Mouse (Mus musculus) lung, postnatal 4 days (tissue): ENCODE measurements around the gene Drd5.

Experiments used
- DNase-seq, 2 experiments: peaks; one replicate each; pipeline ENCODE4 v3.0.0; 2021

Drd5 gene

GRCm38 (mm10) chr5:38318966-38319786 lies at the start of gene Drd5:
Drd5 (plus strand) TSS chr5:38319367.
- no peak for DNase-seq

GRCm38 (mm10) chr5:38270942-38271341 lies 48.2 kb upstream of the Drd5 start:
- DNase-seq = no peak

- DNase-seq = no peak
Observed at GRCm38 (mm10) chr5:38273831-38274230, 45.3 kb upstream of the Drd5 start.

GRCm38 (mm10) chr5:38275771-38276170 lies 43.4 kb upstream of the Drd5 start, which contains the start of gene Otop1:
Otop1 (plus strand) TSS chr5:38275972.
- DNase-seq = no peak

- no peak for DNase-seq
Observed at GRCm38 (mm10) chr5:38276451-38276850, 42.7 kb upstream of the Drd5 start.

- no peak for DNase-seq
Observed at GRCm38 (mm10) chr5:38277098-38277866, 41.9 kb upstream of the Drd5 start.

GRCm38 (mm10) chr5:38277936-38278600 lies 41.1 kb upstream of the Drd5 start:
- DNase-seq = no peak

- no peak for DNase-seq
Observed at GRCm38 (mm10) chr5:38280075-38280474, 39.1 kb upstream of the Drd5 start.

- no peak for DNase-seq
Observed at GRCm38 (mm10) chr5:38285724-38286123, 33.4 kb upstream of the Drd5 start.

GRCm38 (mm10) chr5:38288476-38288875 lies 30.7 kb upstream of the Drd5 start:
- DNase-seq = no peak

GRCm38 (mm10) chr5:38301761-38302411 lies 17.3 kb upstream of the Drd5 start:
- no peak for DNase-seq

- DNase-seq = no peak
Observed at GRCm38 (mm10) chr5:38302651-38303050, 16.5 kb upstream of the Drd5 start.

GRCm38 (mm10) chr5:38305241-38305640 lies 13.9 kb upstream of the Drd5 start:
- DNase-seq = no peak

- peak; percentile 82 to 90 for DNase-seq
Observed at GRCm38 (mm10) chr5:38307255-38308101, 11.7 kb upstream of the Drd5 start.

GRCm38 (mm10) chr5:38308873-38309272 lies 10.3 kb upstream of the Drd5 start:
- DNase-seq = peak in 1 of 2 experiments; percentile 52

- no peak for DNase-seq
Observed at GRCm38 (mm10) chr5:38309795-38310194, 9.4 kb upstream of the Drd5 start.

GRCm38 (mm10) chr5:38333381-38333780 lies 14.2 kb downstream of the Drd5 start:
- no peak for DNase-seq

- no peak for DNase-seq
Observed at GRCm38 (mm10) chr5:38334582-38334981, 15.4 kb downstream of the Drd5 start.

- no peak for DNase-seq
Observed at GRCm38 (mm10) chr5:38343101-38343500, 23.9 kb downstream of the Drd5 start.

GRCm38 (mm10) chr5:38346646-38347432 lies 27.7 kb downstream of the Drd5 start:
- peak in 1 of 2 experiments; percentile 28 for DNase-seq

GRCm38 (mm10) chr5:38350351-38350929 lies 31.3 kb downstream of the Drd5 start:
- DNase-seq = no peak
